In the genomic region with DNA sequence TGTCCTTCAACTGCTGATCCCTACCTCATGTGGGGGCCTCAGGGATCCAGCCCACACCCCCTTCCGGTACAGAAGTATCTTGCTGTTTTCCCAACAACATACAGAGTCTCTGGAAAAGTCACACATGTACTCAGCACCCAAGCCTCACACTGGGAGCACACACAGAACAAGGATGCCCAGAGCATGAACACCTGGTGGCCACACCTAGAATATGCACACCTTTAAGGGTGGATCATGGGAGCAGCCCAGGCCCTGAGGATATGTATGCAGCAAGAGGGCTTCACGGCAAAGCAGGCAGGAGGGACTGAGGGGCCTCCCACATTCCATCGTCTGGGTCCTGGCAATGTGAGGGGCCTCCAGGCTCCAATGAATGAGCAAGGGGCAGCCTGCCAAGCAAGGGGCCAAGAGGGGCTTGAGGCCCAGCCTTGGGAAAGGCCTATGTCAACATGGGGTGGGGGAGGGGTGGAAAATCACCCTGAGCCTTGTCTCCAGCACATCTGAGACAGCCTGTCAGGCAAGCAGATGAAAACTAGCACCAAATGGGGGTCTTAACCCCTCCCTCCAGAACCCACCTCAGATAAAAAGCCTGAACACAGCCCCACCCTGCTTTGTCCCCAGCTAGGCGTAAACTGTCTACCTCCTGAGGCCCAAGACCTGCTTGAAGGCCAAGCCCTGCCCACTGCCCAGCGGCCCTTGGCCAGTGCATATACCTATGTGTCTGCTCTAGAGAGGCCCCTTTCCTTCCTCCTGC, we compare ENCODE assay signal across 8 mouse cellular contexts. TPM values are rescaled to one million over a fixed set of nuclear protein-coding genes. Genes with fewer than 3 reads are reported as not detected.
DNase-seq lines count a peak whose midpoint lies in the region; ATAC-seq and TF ChIP-seq lines count a peak whose summit lies in the region.

No protein-coding gene starts in this region.

- H3K4me3 ChIP-seq in kidney, embryonic 14.5 days (ENCODE audit: low read length): no peak overlapping the region
- no peak overlapping the region for H3K4me3 ChIP-seq in forebrain, postnatal 0 days (ENCODE audit: low read depth, low read length)
- H3K4me3 ChIP-seq in gastrocnemius, adult 2 months: no peak overlapping the region

- H3K27me3 ChIP-seq in kidney, embryonic 14.5 days (ENCODE audit: control insufficient read depth, insufficient read depth, low read length): no peaks in the 10 kb centered on the region
- H3K27me3 ChIP-seq in forebrain, postnatal 0 days (ENCODE audit: insufficient read depth, low read length): no peaks in the 10 kb centered on the region

- 22% methylated on average over 5 of the region's 5 CpGs for WGBS in kidney, embryonic 14.5 days
- 27% methylated on average over 5 of the region's 5 CpGs for WGBS in forebrain, postnatal 0 days

- ATAC-seq in kidney, embryonic 14.5 days (ENCODE audit: low FRiP score, low TSS enrichment): peak; percentile 79
- ATAC-seq in forebrain, postnatal 0 days: 0 out of 2 replicates have a peak, but pooled peaks have one; percentile 12

- peaks cover 92% of the 10 kb centered on the region for H3K36me3 ChIP-seq in kidney, embryonic 14.5 days (ENCODE audit: control insufficient read depth, insufficient read depth, low read length)
- peaks cover 65% of the 10 kb centered on the region for H3K36me3 ChIP-seq in forebrain, postnatal 0 days (ENCODE audit: insufficient read depth)

- intact Hi-C loops in gastrocnemius, adult 2 months (cut with DNase I): loop anchor here (2.0 kb wide), 1 partner anchor 46 kb away; no protein-coding TSS in a partner anchor

- peak overlapping the region; percentile 35; the same call in 1 of the 2 replicates for H3K9ac ChIP-seq in kidney, embryonic 14.5 days (ENCODE audit: low read depth, low read length)
- no peak overlapping the region for H3K9ac ChIP-seq in forebrain, postnatal 0 days

- H3K4me1 ChIP-seq in kidney, embryonic 14.5 days (ENCODE audit: control insufficient read depth, insufficient read depth, low read length): peaks cover 46% of the 10 kb centered on the region
- peaks cover 8% of the 10 kb centered on the region for H3K4me1 ChIP-seq in forebrain, postnatal 0 days (ENCODE audit: insufficient read depth)

- H3K27ac ChIP-seq in kidney, embryonic 14.5 days (ENCODE audit: low read depth, low read length): peak overlapping the region; percentile 86
- H3K27ac ChIP-seq in forebrain, postnatal 0 days (ENCODE audit: low read depth, low read length): no peak overlapping the region
- no peak overlapping the region for H3K27ac ChIP-seq in gastrocnemius, adult 2 months

- peak; percentile 24; the same call in 1 of the 2 replicates for TF ChIP-seq CTCF in forebrain, postnatal 0 days (IDR thresholded peaks at IDR 0.05; ENCODE audit: low read depth)
- TF ChIP-seq CTCF in gastrocnemius, adult 2 months (IDR thresholded peaks at IDR 0.05): no peak

- peak overlapping the region; percentile 26 for H3K4me2 ChIP-seq in kidney, embryonic 14.5 days (replicated peaks; ENCODE audit: low read depth, low read length)
- H3K4me2 ChIP-seq in forebrain, postnatal 0 days (ENCODE audit: low read depth): no peak overlapping the region

- no peaks in the 10 kb centered on the region for H3K9me3 ChIP-seq in kidney, embryonic 14.5 days (ENCODE audit: control insufficient read depth, low read length)
- H3K9me3 ChIP-seq in forebrain, postnatal 0 days (ENCODE audit: low read length): no peaks in the 10 kb centered on the region

- no peak for DNase-seq in kidney, adult 8-10 months
- DNase-seq in embryo, embryonic 10.5 days (ENCODE audit: low spot score): peak; percentile 79
- DNase-seq in forebrain, postnatal 0 days: peak; percentile 69
- peak; percentile 82 to 92 for DNase-seq in lung, postnatal 4 days
- DNase-seq in adrenal gland, adult (ENCODE audit: inconsistent age in 2 of 2, low spot score in 1 of 2): no peak
- DNase-seq in gastrocnemius, adult 2 months: no peak
- DNase-seq in left cerebral cortex, adult 18-20 months (ENCODE audit: low spot score in 2 of 2): no peak

RNA-seq across cellular contexts. Expression of a gene that starts 13.9 kb away (rescaled TPM):
- polyA plus RNA-seq in kidney, embryonic 14.5 days (2014; fragmentation: Nextera tagmentation; extraction: Ambion mirVana): 50.8 and 58.5 TPM in 2 replicates
- total RNA-seq in forebrain, postnatal 0 days (2014; rRNA removed): 213 and 215 TPM in 2 replicates
- polyA plus RNA-seq in forebrain, postnatal 0 days (2015; fragmentation: Nextera tagmentation; extraction: Ambion mirVana): 117 TPM in 2 replicates
- 10 to 100 TPM; 50.9 to 59.3 TPM for total RNA-seq in gastrocnemius, adult 2 months (2021)
- 100 to 1,000 TPM; 161 to 169 TPM for total RNA-seq in left cerebral cortex, adult 18-20 months (2021)

RNA-seq across cellular contexts. Expression of a gene that starts 16.3 kb away (rescaled TPM):
- 314 and 362 TPM in 2 replicates for polyA plus RNA-seq in kidney, embryonic 14.5 days (2014; fragmentation: Nextera tagmentation; extraction: Ambion mirVana)
- total RNA-seq in forebrain, postnatal 0 days (2014; rRNA removed): 28.0 and 31.4 TPM in 2 replicates
- polyA plus RNA-seq in forebrain, postnatal 0 days (2015; fragmentation: Nextera tagmentation; extraction: Ambion mirVana): 50.5 and 61.5 TPM in 2 replicates
- 10 to 100 TPM; 18.6 to 25.3 TPM for total RNA-seq in gastrocnemius, adult 2 months (2021)
- total RNA-seq in left cerebral cortex, adult 18-20 months (2021): 10 to 100 TPM; 21.6 to 22.0 TPM

RNA-seq across cellular contexts. Expression of a gene that starts 17.9 kb away (rescaled TPM):
- 3.8 and 5.7 TPM in 2 replicates for polyA plus RNA-seq in kidney, embryonic 14.5 days (2014; fragmentation: Nextera tagmentation; extraction: Ambion mirVana)
- total RNA-seq in forebrain, postnatal 0 days (2014; rRNA removed): 1.0 and 3.5 TPM in 2 replicates
- polyA plus RNA-seq in forebrain, postnatal 0 days (2015; fragmentation: Nextera tagmentation; extraction: Ambion mirVana): 0.77 and 1.2 TPM in 2 replicates
- total RNA-seq in gastrocnemius, adult 2 months (2021): under 1 TPM; 0.64 to 0.81 TPM
- 1 to 10 TPM; 1.1 to 1.5 TPM for total RNA-seq in left cerebral cortex, adult 18-20 months (2021)

RNA-seq across cellular contexts. Expression of a gene that starts 40.9 kb away (rescaled TPM):
- 8.0 and 9.3 TPM in 2 replicates for polyA plus RNA-seq in kidney, embryonic 14.5 days (2014; fragmentation: Nextera tagmentation; extraction: Ambion mirVana)
- 1.8 and 2.2 TPM in 2 replicates for total RNA-seq in forebrain, postnatal 0 days (2014; rRNA removed)
- polyA plus RNA-seq in forebrain, postnatal 0 days (2015; fragmentation: Nextera tagmentation; extraction: Ambion mirVana): 3.4 and 4.7 TPM in 2 replicates
- total RNA-seq in gastrocnemius, adult 2 months (2021): 1,000 to 10,000 TPM; 1,028 to 1,061 TPM
- 10 to 100 TPM; 16.4 to 19.7 TPM for total RNA-seq in left cerebral cortex, adult 18-20 months (2021)

RNA-seq across cellular contexts. Expression of a gene that starts 59.5 kb away (rescaled TPM):
- polyA plus RNA-seq in kidney, embryonic 14.5 days (2014; fragmentation: Nextera tagmentation; extraction: Ambion mirVana): 11.5 and 15.1 TPM in 2 replicates
- 67.0 and 86.7 TPM in 2 replicates for total RNA-seq in forebrain, postnatal 0 days (2014; rRNA removed)
- 22.4 and 31.6 TPM in 2 replicates for polyA plus RNA-seq in forebrain, postnatal 0 days (2015; fragmentation: Nextera tagmentation; extraction: Ambion mirVana)
- total RNA-seq in gastrocnemius, adult 2 months (2021): 10 to 100 TPM in 1 of 2 experiments, 1 to 10 TPM in 1; 9.8 to 13.6 TPM
- total RNA-seq in left cerebral cortex, adult 18-20 months (2021): 100 to 1,000 TPM; 267 to 284 TPM

Comparison
In these comparisons a context has a peak if more than half of its experiments do, and no peak if none do; other contexts are left out.
1. DNase-seq: peak in embryo, embryonic 10.5 days (single experiment), forebrain, postnatal 0 days (single experiment) and lung, postnatal 4 days (2 of 2); none in kidney, adult 8-10 months (0 of 2), adrenal gland, adult (0 of 2), gastrocnemius, adult 2 months (single experiment) and left cerebral cortex, adult 18-20 months (0 of 2).